Mouse (Mus musculus): ENCODE measurements at regions not wholly inside any gene's neighbourhood (a gene's known extent, or its start where the extent isn't known, plus 50 kb on each side); places are given as distances from the start of the nearest gene placed in this dataset.

- H3K4me3 ChIP-seq (ENCODE audit: insufficient read depth, low read depth, low read length), result no peak overlapping the region
- no peak overlapping the region for H3K27ac ChIP-seq (ENCODE audit: insufficient read depth, low read depth, low read length)
- no peaks in the 10 kb centered on the region for H3K4me1 ChIP-seq (ENCODE audit: control insufficient read depth, insufficient read depth, low read length)
- TF ChIP-seq CTCF (conservative IDR thresholded peaks at IDR 0.05; ENCODE audit: insufficient read depth, insufficient read length, low read depth, low read length), result no peak
- no peak for TF ChIP-seq POLR2A (IDR thresholded peaks at IDR 0.05; ENCODE audit: low read depth, low read length)
- 77% methylated on average over 8 of the region's 8 CpGs for WGBS
- H3K27me3 ChIP-seq (replicated peaks; ENCODE audit: control insufficient read depth, insufficient read depth, low read length), result no peaks in the 10 kb centered on the region
- DNase-seq, result no peak
- no peaks in the 10 kb centered on the region for H3K36me3 ChIP-seq (ENCODE audit: control insufficient read depth, insufficient read depth, low read length)
Measured at GRCm38 (mm10) chrX:99561995-99562394, 90.9 kb upstream of the Pja1 start.

- no peak for DNase-seq
- H3K4me3 ChIP-seq (ENCODE audit: insufficient read depth, low read depth, low read length), result no peak overlapping the region
Measured at GRCm38 (mm10) chrX:99560699-99561098, 89.6 kb upstream of the Pja1 start.

GRCm38 (mm10) chrX:99556876-99557354 lies 85.8 kb upstream of the Pja1 start:
- no peaks in the 10 kb centered on the region for H3K4me1 ChIP-seq (ENCODE audit: control insufficient read depth, insufficient read depth, low read length)
- WGBS, result 77% methylated on average over 8 of the region's 8 CpGs
- no peaks in the 10 kb centered on the region for H3K27me3 ChIP-seq (replicated peaks; ENCODE audit: control insufficient read depth, insufficient read depth, low read length)
- H3K36me3 ChIP-seq (ENCODE audit: control insufficient read depth, insufficient read depth, low read length), result no peaks in the 10 kb centered on the region
- no peak for TF ChIP-seq POLR2A (IDR thresholded peaks at IDR 0.05; ENCODE audit: low read depth, low read length)
- H3K4me3 ChIP-seq (ENCODE audit: insufficient read depth, low read depth, low read length), result no peak overlapping the region
- H3K27ac ChIP-seq (ENCODE audit: insufficient read depth, low read depth, low read length), result no peak overlapping the region
- DNase-seq, result no peak

More at GRCm38 (mm10) chrX:99560699-99561098, 89.6 kb upstream of the Pja1 start:
- Histone ChIP-seq H3K36me3 (ENCODE audit: control insufficient read depth, insufficient read depth, low read length) (no peaks in the 10 kb centered on the region), H3K4me1 (ENCODE audit: control insufficient read depth, insufficient read depth, low read length) (no peaks in the 10 kb centered on the region), H3K27ac (ENCODE audit: insufficient read depth, low read depth, low read length) (no peak overlapping the region), H3K27me3 (replicated peaks; ENCODE audit: control insufficient read depth, insufficient read depth, low read length) (no peaks in the 10 kb centered on the region)
- WGBS, result 86% methylated on average over 2 of the region's 2 CpGs
- TF ChIP-seq CTCF (conservative IDR thresholded peaks at IDR 0.05; ENCODE audit: insufficient read depth, insufficient read length, low read depth, low read length) (no peak), POLR2A (IDR thresholded peaks at IDR 0.05; ENCODE audit: low read depth, low read length) (no peak)

- TF ChIP-seq CTCF (conservative IDR thresholded peaks at IDR 0.05; ENCODE audit: insufficient read depth, insufficient read length, low read depth, low read length) (no peak), POLR2A (IDR thresholded peaks at IDR 0.05; ENCODE audit: low read depth, low read length) (no peak)
Measured at GRCm38 (mm10) chrX:99555976-99556781, 85.1 kb upstream of the Pja1 start.

GRCm38 (mm10) chrX:99552778-99553177 lies 81.7 kb upstream of the Pja1 start:
- no peak for DNase-seq
- Histone ChIP-seq H3K27ac (ENCODE audit: insufficient read depth, low read depth, low read length) (no peak overlapping the region), H3K27me3 (replicated peaks; ENCODE audit: control insufficient read depth, insufficient read depth, low read length) (no peaks in the 10 kb centered on the region), H3K4me1 (ENCODE audit: control insufficient read depth, insufficient read depth, low read length) (no peaks in the 10 kb centered on the region), H3K36me3 (ENCODE audit: control insufficient read depth, insufficient read depth, low read length) (no peaks in the 10 kb centered on the region), H3K4me3 (ENCODE audit: insufficient read depth, low read depth, low read length) (no peak overlapping the region)
- no peak for TF ChIP-seq CTCF (conservative IDR thresholded peaks at IDR 0.05; ENCODE audit: insufficient read depth, insufficient read length, low read depth, low read length)
- no peak for TF ChIP-seq POLR2A (IDR thresholded peaks at IDR 0.05; ENCODE audit: low read depth, low read length)
- WGBS, result 100% methylated on average over 2 of the region's 2 CpGs

More at GRCm38 (mm10) chrX:99555976-99556781, 85.1 kb upstream of the Pja1 start:
- H3K4me3 ChIP-seq (ENCODE audit: insufficient read depth, low read depth, low read length), result no peak overlapping the region
- H3K4me1 ChIP-seq (ENCODE audit: control insufficient read depth, insufficient read depth, low read length), result no peaks in the 10 kb centered on the region
- H3K27me3 ChIP-seq (replicated peaks; ENCODE audit: control insufficient read depth, insufficient read depth, low read length), result no peaks in the 10 kb centered on the region
- DNase-seq, result no peak
- no peak overlapping the region for H3K27ac ChIP-seq (ENCODE audit: insufficient read depth, low read depth, low read length)
- H3K36me3 ChIP-seq (ENCODE audit: control insufficient read depth, insufficient read depth, low read length), result no peaks in the 10 kb centered on the region
- WGBS, result 82% methylated on average over 13 of the region's 13 CpGs

- WGBS, result 78% methylated on average over 7 of the region's 7 CpGs
- Histone ChIP-seq H3K4me1 (ENCODE audit: control insufficient read depth, insufficient read depth, low read length) (no peaks in the 10 kb centered on the region), H3K27me3 (replicated peaks; ENCODE audit: control insufficient read depth, insufficient read depth, low read length) (no peaks in the 10 kb centered on the region), H3K36me3 (ENCODE audit: control insufficient read depth, insufficient read depth, low read length) (no peaks in the 10 kb centered on the region), H3K27ac (ENCODE audit: insufficient read depth, low read depth, low read length) (no peak overlapping the region), H3K4me3 (ENCODE audit: insufficient read depth, low read depth, low read length) (no peak overlapping the region)
- no peak for TF ChIP-seq POLR2A (IDR thresholded peaks at IDR 0.05; ENCODE audit: low read depth, low read length)
- no peak for TF ChIP-seq CTCF (conservative IDR thresholded peaks at IDR 0.05; ENCODE audit: insufficient read depth, insufficient read length, low read depth, low read length)
- no peak for DNase-seq
Measured at GRCm38 (mm10) chrX:99550057-99550760, 79.1 kb upstream of the Pja1 start.
